Mouse (Mus musculus): ENCODE measurements around the gene Pknox2. TPM values are rescaled to one million over a fixed set of nuclear protein-coding genes. Genes with fewer than 3 reads are reported as not detected.

Pknox2 gene
- total RNA-seq, 2 experiments from 2014 or later: 7.6 to 7.7 TPM

- intact Hi-C loops (cut with DNase I): no loop called here
- DNase-seq: no peak
Measured at GRCm38 (mm10) chr9:37067473-37067830, 79.8 kb downstream of the Pknox2 start.

GRCm38 (mm10) chr9:37066732-37067472 is 80.3 kb downstream of the Pknox2 start:
- no peak for DNase-seq
- intact Hi-C loops (cut with DNase I): no loop called here

GRCm38 (mm10) chr9:37061627-37062026 is 85.6 kb downstream of the Pknox2 start:
- intact Hi-C loops (cut with DNase I): no loop called here

GRCm38 (mm10) chr9:37054703-37055102 is 92.5 kb downstream of the Pknox2 start:
- intact Hi-C loops (cut with DNase I): loop anchor here (5.0 kb wide), 1 partner anchor 48 kb away; no protein-coding TSS in a partner anchor
- peak; percentile 13 to 47 for DNase-seq

More at GRCm38 (mm10) chr9:37061627-37062026, 85.6 kb downstream of the Pknox2 start:
- DNase-seq: no peak

- peak; percentile 46 to 67 for DNase-seq
- intact Hi-C loops (cut with DNase I): loop anchor here (5.0 kb wide), 1 partner anchor 48 kb away; no protein-coding TSS in a partner anchor
Measured at GRCm38 (mm10) chr9:37053601-37054512, 93.3 kb downstream of the Pknox2 start.

- intact Hi-C loops (cut with DNase I): loop anchor here (5.0 kb wide), 1 partner anchor 49 kb away; no protein-coding TSS in a partner anchor
- DNase-seq: peak; percentile 20 to 48
Measured at GRCm38 (mm10) chr9:37053041-37053440, 94.2 kb downstream of the Pknox2 start.

GRCm38 (mm10) chr9:37051669-37052068 is 95.5 kb downstream of the Pknox2 start:
- DNase-seq: no peak
- intact Hi-C loops (cut with DNase I): loop anchor here (5.0 kb wide), 1 partner anchor 51 kb away; no protein-coding TSS in a partner anchor

GRCm38 (mm10) chr9:37047490-37047889 is 99.7 kb downstream of the Pknox2 start:
- intact Hi-C loops (cut with DNase I): no loop called here
- peak; percentile 27 to 49 for DNase-seq

- intact Hi-C loops (cut with DNase I): no loop called here
- DNase-seq: no peak
Measured at GRCm38 (mm10) chr9:37045875-37046274, 101.3 kb downstream of the Pknox2 start.

- intact Hi-C loops (cut with DNase I): no loop called here
- DNase-seq: no peak
Measured at GRCm38 (mm10) chr9:37044165-37044564, 103.0 kb downstream of the Pknox2 start.

- intact Hi-C loops (cut with DNase I): loop anchor here (5.0 kb wide), 2 partner anchors 108 to 708 kb away; partner anchors contain the start of genes Olfr874 and Pknox2
- DNase-seq: no peak
Measured at GRCm38 (mm10) chr9:37038859-37039258, 108.3 kb downstream of the Pknox2 start.

GRCm38 (mm10) chr9:37038445-37038844 is 108.8 kb downstream of the Pknox2 start:
- DNase-seq: no peak
- intact Hi-C loops (cut with DNase I): loop anchor here (5.0 kb wide), 2 partner anchors 109 to 709 kb away; partner anchors contain the start of genes Olfr874 and Pknox2

GRCm38 (mm10) chr9:37037405-37037804 is 109.8 kb downstream of the Pknox2 start:
- DNase-seq: no peak
- intact Hi-C loops (cut with DNase I): loop anchor here (5.0 kb wide), 2 partner anchors 110 to 710 kb away; partner anchors contain the start of genes Olfr874 and Pknox2

- intact Hi-C loops (cut with DNase I): loop anchor here (5.0 kb wide), 2 partner anchors 112 to 712 kb away; partner anchors contain the start of genes Olfr874 and Pknox2
- DNase-seq: no peak
Measured at GRCm38 (mm10) chr9:37035248-37035647, 112.0 kb downstream of the Pknox2 start.

- intact Hi-C loops (cut with DNase I): no loop called here
- DNase-seq: no peak
Measured at GRCm38 (mm10) chr9:37034316-37034715, 112.9 kb downstream of the Pknox2 start.

- intact Hi-C loops (cut with DNase I): no loop called here
- no peak for DNase-seq
Measured at GRCm38 (mm10) chr9:37030347-37031213, 116.6 kb downstream of the Pknox2 start.

GRCm38 (mm10) chr9:37029811-37030346 is 117.3 kb downstream of the Pknox2 start:
- intact Hi-C loops (cut with DNase I): no loop called here
- DNase-seq: no peak

- no peak for DNase-seq
- intact Hi-C loops (cut with DNase I): no loop called here
Measured at GRCm38 (mm10) chr9:37027825-37028575, 119.2 kb downstream of the Pknox2 start.

GRCm38 (mm10) chr9:37025913-37026312 is 121.3 kb downstream of the Pknox2 start:
- no peak for DNase-seq
- intact Hi-C loops (cut with DNase I): no loop called here
